7 mouse cellular contexts compared by ENCODE assay signal in genomic region chr6:50312647-50313046, GRCm38 (mm10). TPM values are rescaled to one million over a fixed set of nuclear protein-coding genes. Genes with fewer than 3 reads are reported as not detected.
DNase-seq lines count a peak whose midpoint lies in the region; ATAC-seq lines count a peak whose summit lies in the region.

No protein-coding gene starts in this region.

- H3K27me3 ChIP-seq in midbrain, embryonic 16.5 days (ENCODE audit: control insufficient read depth, insufficient read depth, low read depth, low read length) = no peaks in the 10 kb centered on the region

- no peaks in the 10 kb centered on the region for H3K9me3 ChIP-seq in midbrain, embryonic 16.5 days (replicated peaks; ENCODE audit: control insufficient read depth, low read length, poor library complexity, severe bottlenecking)

- no peaks in the 10 kb centered on the region for H3K36me3 ChIP-seq in midbrain, embryonic 16.5 days (ENCODE audit: control insufficient read depth, insufficient read depth, low read length)

- 42% methylated on average over 4 of the region's 4 CpGs for WGBS in midbrain, embryonic 16.5 days

- no peak overlapping the region for H3K4me2 ChIP-seq in midbrain, embryonic 16.5 days (ENCODE audit: low read length)

- no peak overlapping the region for H3K4me3 ChIP-seq in midbrain, embryonic 16.5 days (ENCODE audit: low read depth, low read length)

- intact Hi-C loops in left cerebral cortex, postnatal 4 days (cut with DNase I) = loop anchor here (10.0 kb wide), 1 partner anchor 142 kb away; the partner anchor contains the start of gene Osbpl3

- no peak overlapping the region for H3K27ac ChIP-seq in midbrain, embryonic 16.5 days (ENCODE audit: low read length)

- no peak overlapping the region for H3K9ac ChIP-seq in midbrain, embryonic 16.5 days (ENCODE audit: low read depth, low read length)

- DNase-seq in adrenal gland, postnatal 10 days = peak; percentile 86
- DNase-seq in embryo, embryonic 11.5 days (ENCODE audit: low read depth, low spot score) = peak; percentile 58
- DNase-seq in gastrocnemius, postnatal 4 days (ENCODE audit: low spot score in 2 of 2) = peak; percentile 42 to 59
- DNase-seq in kidney, adult 11 months = peak; percentile 66
- DNase-seq in left cerebral cortex, postnatal 4 days = peak; percentile 76
- DNase-seq in spleen, postnatal 10 days (ENCODE audit: low spot score in 2 of 2) = peak; percentile 36 to 71

- ATAC-seq in midbrain, embryonic 16.5 days = peak; percentile 79

- H3K4me1 ChIP-seq in midbrain, embryonic 16.5 days (ENCODE audit: control insufficient read depth, insufficient read depth, low read length) = no peaks in the 10 kb centered on the region

RNA-seq across cellular contexts. Expression of gene Gsdme, which starts 49.0 kb away (rescaled TPM):
- 1 to 10 TPM; 2.8 TPM for total RNA-seq in adrenal gland, postnatal 10 days (2021)
- total RNA-seq in gastrocnemius, postnatal 4 days (2021) = 1 to 10 TPM; 3.1 to 4.0 TPM
- total RNA-seq in left cerebral cortex, postnatal 4 days (2021) = 10 to 100 TPM; 22.8 to 24.4 TPM
- polyA plus RNA-seq in midbrain, embryonic 16.5 days (2015; fragmentation: Nextera tagmentation; extraction: Ambion mirVana) = 89.6 and 96.4 TPM in 2 replicates

Comparison
In these comparisons a context has a peak if more than half of its experiments do, and no peak if none do; other contexts are left out.
1. RNA of gene Gsdme, which starts 49.0 kb away (total RNA-seq): 22.8 to 24.4 TPM in left cerebral cortex, postnatal 4 days; 3.1 to 4.0 TPM in gastrocnemius, postnatal 4 days and 2.8 TPM in adrenal gland, postnatal 10 days; every median in the first group is over 4 times any median in the second.
2. Peak in every context shown above with its lines, with median percentiles within 50 percentile points of each other: DNase-seq.